Mouse (Mus musculus): ENCODE measurements at regions not wholly inside any gene's neighbourhood (a gene's known extent, or its start where the extent isn't known, plus 50 kb on each side); places are given as distances from the start of the nearest gene placed in this dataset.

- H3K36me3 ChIP-seq (ENCODE audit: insufficient read depth, low read length) = no peaks in the 10 kb centered on the region
- no peak overlapping the region for H3K27ac ChIP-seq
- ATAC-seq (replicated peaks; ENCODE audit: low FRiP score, low read depth) = no peak
- WGBS = 77% methylated on average over 3 of the region's 3 CpGs
- no peak overlapping the region for H3K4me3 ChIP-seq (replicated peaks; ENCODE audit: low read depth, low read length)
- H3K27me3 ChIP-seq (ENCODE audit: insufficient read depth, low read length) = no peaks in the 10 kb centered on the region
- no peak overlapping the region for H3K9ac ChIP-seq (ENCODE audit: low read depth, low read length)
- H3K9me3 ChIP-seq (replicated peaks; ENCODE audit: low read length) = no peaks in the 10 kb centered on the region
- TF ChIP-seq CTCF (IDR thresholded peaks at IDR 0.05; ENCODE audit: low read depth) = no peak
- H3K4me2 ChIP-seq (ENCODE audit: low read length) = no peak overlapping the region
- no peaks in the 10 kb centered on the region for H3K4me1 ChIP-seq (replicated peaks; ENCODE audit: insufficient read depth, low read length)
- no peak for DNase-seq (ENCODE audit: low spot score)
These were observed 69.2 kb upstream of the Pde3b start for GRCm38 (mm10) chr7:114345860-114346259.

GRCm38 (mm10) chr7:114347006-114347405, 68.1 kb upstream of the Pde3b start:
- Histone ChIP-seq H3K4me1 (replicated peaks; ENCODE audit: insufficient read depth, low read length) (no peaks in the 10 kb centered on the region), H3K27ac (no peak overlapping the region), H3K4me2 (ENCODE audit: low read length) (no peak overlapping the region), H3K4me3 (replicated peaks; ENCODE audit: low read depth, low read length) (no peak overlapping the region), H3K9ac (ENCODE audit: low read depth, low read length) (no peak overlapping the region), H3K9me3 (replicated peaks; ENCODE audit: low read length) (no peaks in the 10 kb centered on the region), H3K27me3 (ENCODE audit: insufficient read depth, low read length) (no peaks in the 10 kb centered on the region), H3K36me3 (ENCODE audit: insufficient read depth, low read length) (no peaks in the 10 kb centered on the region)
- TF ChIP-seq CTCF (IDR thresholded peaks at IDR 0.05; ENCODE audit: low read depth) = no peak
- no peak for ATAC-seq (replicated peaks; ENCODE audit: low FRiP score, low read depth)
- DNase-seq (ENCODE audit: low spot score) = no peak
- WGBS = 84% methylated on average over 4 of the region's 4 CpGs

GRCm38 (mm10) chr7:114350968-114351367, 64.1 kb upstream of the Pde3b start:
- no peaks in the 10 kb centered on the region for H3K9me3 ChIP-seq (replicated peaks; ENCODE audit: low read length)
- no peak for TF ChIP-seq CTCF (IDR thresholded peaks at IDR 0.05; ENCODE audit: low read depth)
- no peak for DNase-seq (ENCODE audit: low spot score)
- no peak overlapping the region for H3K9ac ChIP-seq (ENCODE audit: low read depth, low read length)
- H3K27me3 ChIP-seq (ENCODE audit: insufficient read depth, low read length) = no peaks in the 10 kb centered on the region
- no peak for ATAC-seq (replicated peaks; ENCODE audit: low FRiP score, low read depth)
- H3K4me1 ChIP-seq (replicated peaks; ENCODE audit: insufficient read depth, low read length) = no peaks in the 10 kb centered on the region
- no peaks in the 10 kb centered on the region for H3K36me3 ChIP-seq (ENCODE audit: insufficient read depth, low read length)
- H3K4me3 ChIP-seq (replicated peaks; ENCODE audit: low read depth, low read length) = no peak overlapping the region
- H3K4me2 ChIP-seq (ENCODE audit: low read length) = no peak overlapping the region
- no peak overlapping the region for H3K27ac ChIP-seq
- 62% methylated on average over 7 of the region's 7 CpGs for WGBS

GRCm38 (mm10) chr7:114356381-114356780, 58.7 kb upstream of the Pde3b start:
- Histone ChIP-seq H3K27me3 (ENCODE audit: insufficient read depth, low read length) (no peaks in the 10 kb centered on the region), H3K36me3 (ENCODE audit: insufficient read depth, low read length) (no peaks in the 10 kb centered on the region), H3K4me2 (ENCODE audit: low read length) (no peak overlapping the region), H3K9ac (ENCODE audit: low read depth, low read length) (no peak overlapping the region), H3K27ac (no peak overlapping the region), H3K4me1 (replicated peaks; ENCODE audit: insufficient read depth, low read length) (no peaks in the 10 kb centered on the region), H3K4me3 (replicated peaks; ENCODE audit: low read depth, low read length) (no peak overlapping the region), H3K9me3 (replicated peaks; ENCODE audit: low read length) (no peaks in the 10 kb centered on the region)
- TF ChIP-seq CTCF (IDR thresholded peaks at IDR 0.05; ENCODE audit: low read depth) = no peak
- ATAC-seq (replicated peaks; ENCODE audit: low FRiP score, low read depth) (no peak), DNase-seq (ENCODE audit: low spot score) (no peak)
- WGBS = 85% methylated on average over 2 of the region's 2 CpGs

- Histone ChIP-seq H3K9me3 (replicated peaks; ENCODE audit: low read length) (no peaks in the 10 kb centered on the region), H3K4me1 (replicated peaks; ENCODE audit: insufficient read depth, low read length) (no peaks in the 10 kb centered on the region), H3K9ac (ENCODE audit: low read depth, low read length) (no peak overlapping the region), H3K36me3 (ENCODE audit: insufficient read depth, low read length) (no peaks in the 10 kb centered on the region), H3K4me2 (ENCODE audit: low read length) (no peak overlapping the region), H3K27me3 (ENCODE audit: insufficient read depth, low read length) (no peaks in the 10 kb centered on the region), H3K27ac (no peak overlapping the region), H3K4me3 (replicated peaks; ENCODE audit: low read depth, low read length) (no peak overlapping the region)
- ATAC-seq (replicated peaks; ENCODE audit: low FRiP score, low read depth) (no peak), DNase-seq (ENCODE audit: low spot score) (peak; percentile 24)
- WGBS = 71% methylated on average over 1 of the region's 1 CpGs
- TF ChIP-seq CTCF (IDR thresholded peaks at IDR 0.05; ENCODE audit: low read depth) = no peak
These were observed 52.9 kb upstream of the Pde3b start for GRCm38 (mm10) chr7:114362166-114362565.

- H3K9me3 ChIP-seq (replicated peaks; ENCODE audit: low read length) = no peaks in the 10 kb centered on the region
- no peak overlapping the region for H3K4me2 ChIP-seq (ENCODE audit: low read length)
- 14% methylated on average over 1 of the region's 1 CpGs for WGBS
- no peak overlapping the region for H3K4me3 ChIP-seq (replicated peaks; ENCODE audit: low read depth, low read length)
- no peak overlapping the region for H3K9ac ChIP-seq (ENCODE audit: low read depth, low read length)
- no peaks in the 10 kb centered on the region for H3K36me3 ChIP-seq (ENCODE audit: insufficient read depth, low read length)
- no peaks in the 10 kb centered on the region for H3K4me1 ChIP-seq (replicated peaks; ENCODE audit: insufficient read depth, low read length)
- H3K27ac ChIP-seq = no peak overlapping the region
- no peak for TF ChIP-seq CTCF (IDR thresholded peaks at IDR 0.05; ENCODE audit: low read depth)
- no peak for DNase-seq (ENCODE audit: low spot score)
- no peak for ATAC-seq (replicated peaks; ENCODE audit: low FRiP score, low read depth)
- H3K27me3 ChIP-seq (ENCODE audit: insufficient read depth, low read length) = no peaks in the 10 kb centered on the region
These were observed 51.0 kb upstream of the Pde3b start for GRCm38 (mm10) chr7:114364041-114364440.

All from kidney, postnatal 0 days (tissue).